Mouse (Mus musculus): ENCODE measurements around the gene Rnf208. TPM values are rescaled to one million over a fixed set of nuclear protein-coding genes. Genes with fewer than 3 reads are reported as not detected.
"Not testable (repeated sequence)": the region's sequence is repeated elsewhere in the genome, so short reads cannot be mapped to it uniquely, and the experiment has no call there.

Gene Rnf208
- polyA plus RNA-seq, 1 experiment from 2014 or later = 7.7 TPM

DNA sequence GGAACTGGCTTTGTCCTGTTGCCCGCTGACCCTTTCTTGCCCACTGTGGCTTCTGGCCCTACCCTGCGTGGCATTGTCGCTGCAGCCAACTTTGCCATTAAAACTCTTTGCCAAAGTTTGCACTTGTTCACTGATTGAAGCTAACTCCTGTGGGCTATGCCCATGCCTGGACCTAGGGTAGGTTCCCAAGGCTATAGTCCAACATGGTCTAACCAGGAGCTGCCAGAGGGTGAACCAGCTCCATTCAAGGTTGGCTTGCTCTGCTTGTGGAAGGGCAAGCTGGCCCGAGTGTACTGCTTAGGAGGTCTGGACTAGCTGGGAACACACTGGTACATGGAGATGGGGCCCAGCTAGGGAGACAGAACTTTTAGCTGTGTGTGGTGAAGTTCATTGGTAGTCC is 2.1 kb downstream of the Rnf208 start:
- Histone ChIP-seq H3K27ac (ENCODE audit: low read depth, low read length) (no peak overlapping the region), H3K4me1 (replicated peaks; ENCODE audit: control insufficient read depth, insufficient read depth, low read length) (peaks cover 18% of the 10 kb centered on the region), H3K9me3 (ENCODE audit: control insufficient read depth, low read length) (no peaks in the 10 kb centered on the region), H3K36me3 (ENCODE audit: control insufficient read depth, insufficient read depth, low read length) (peaks cover 15% of the 10 kb centered on the region), H3K4me2 (no peak overlapping the region), H3K27me3 (replicated peaks; ENCODE audit: control insufficient read depth, insufficient read depth, low read length) (peaks cover 23% of the 10 kb centered on the region), H3K4me3 (ENCODE audit: low read depth, low read length) (no peak overlapping the region), H3K9ac (ENCODE audit: low read depth, low read length) (no peak overlapping the region)
- no peak for DNase-seq (ENCODE audit: low spot score)
- no peak for ATAC-seq (replicated peaks; ENCODE audit: low FRiP score)
- 81% methylated on average over 4 of the region's 4 CpGs for WGBS

DNA sequence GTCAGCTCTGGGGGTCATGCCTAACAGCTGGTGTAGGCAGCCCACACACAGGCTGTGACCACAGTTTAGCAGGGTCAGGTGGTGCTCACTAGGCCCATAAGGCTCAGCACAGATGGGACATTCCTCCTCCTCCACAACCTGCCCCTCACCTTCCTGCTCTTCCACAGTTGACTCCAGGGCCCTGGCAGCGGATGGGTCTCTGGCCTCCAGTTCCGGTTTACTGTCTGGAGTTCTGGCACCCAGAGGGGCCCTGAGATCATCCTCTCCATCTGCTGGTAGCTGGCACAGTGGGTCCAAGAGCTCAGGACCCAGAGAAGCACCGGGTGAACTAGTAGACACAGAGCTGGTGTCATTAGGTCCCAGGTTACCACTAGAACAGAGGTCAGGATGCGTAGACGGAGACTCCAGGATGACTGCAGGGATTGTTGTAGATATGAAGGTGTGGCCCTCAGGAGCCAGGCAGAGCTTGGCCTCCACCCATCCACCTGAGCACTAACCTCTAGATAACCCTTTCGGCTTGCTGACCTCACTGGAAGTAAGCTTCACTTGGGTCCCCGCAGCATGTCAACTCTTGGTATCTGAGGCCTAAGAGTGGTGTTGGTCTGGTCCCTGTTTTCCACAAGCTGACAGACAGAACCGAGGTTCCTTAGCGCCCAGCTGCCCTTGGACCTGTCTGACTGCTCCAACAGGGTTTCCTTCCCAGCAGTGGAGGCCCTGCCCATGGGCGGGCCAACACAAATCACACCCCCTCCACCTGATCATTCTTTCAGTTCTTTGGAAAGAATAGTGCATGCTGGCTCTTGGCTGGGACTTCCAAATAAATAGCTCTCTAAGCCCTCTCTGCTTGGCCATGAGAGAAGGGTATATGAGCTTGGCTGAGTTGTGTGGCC is 4.4 kb downstream of the Rnf208 start, which contains the start of gene AL732309.1:
Gene AL732309.1 (minus strand): TSS at position 681 of the 890 bp plus-strand sequence.
- Histone ChIP-seq H3K4me3 (ENCODE audit: low read depth, low read length) (no peak within 1 kb of the TSS), H3K4me2 (no peak within 1 kb of the TSS), H3K4me1 (replicated peaks; ENCODE audit: control insufficient read depth, insufficient read depth, low read length) (peaks cover 10% of the 10 kb centered on the region), H3K9me3 (ENCODE audit: control insufficient read depth, low read length) (no peaks in the 10 kb centered on the region), H3K36me3 (ENCODE audit: control insufficient read depth, insufficient read depth, low read length) (peaks cover 27% of the 10 kb centered on the region), H3K27me3 (replicated peaks; ENCODE audit: control insufficient read depth, insufficient read depth, low read length) (peaks cover 21% of the 10 kb centered on the region), H3K27ac (ENCODE audit: low read depth, low read length) (no peak within 1 kb of the TSS), H3K9ac (ENCODE audit: low read depth, low read length) (no peak within 1 kb of the TSS)
- WGBS = 88% methylated on average over 10 of the region's 10 CpGs
- DNase-seq (ENCODE audit: low spot score) (no peak), ATAC-seq (replicated peaks; ENCODE audit: low FRiP score) (no peak)

DNA sequence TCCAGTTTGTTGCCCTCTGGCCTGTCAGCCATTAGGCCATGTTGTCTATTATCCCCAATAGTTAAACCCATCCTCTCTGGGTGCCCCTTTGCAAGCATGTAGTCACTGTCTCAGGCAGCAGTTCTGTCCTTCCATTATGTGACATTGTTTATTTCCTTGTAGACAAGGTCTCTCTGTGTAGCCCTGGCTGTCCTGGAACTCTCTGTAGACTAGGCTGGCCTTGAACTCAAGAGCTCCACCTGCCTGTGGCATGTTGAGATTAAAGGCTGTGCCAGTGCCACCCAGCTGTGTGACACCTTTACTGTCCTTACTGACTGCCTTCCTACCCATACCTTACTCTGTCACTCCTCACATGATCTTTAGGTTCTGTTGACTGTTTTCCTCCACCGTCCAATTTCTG is 10.3 kb downstream of the Rnf208 start:
- no peak overlapping the region for H3K9ac ChIP-seq (ENCODE audit: low read depth, low read length)
- H3K36me3 ChIP-seq (ENCODE audit: control insufficient read depth, insufficient read depth, low read length) = peaks cover 33% of the 10 kb centered on the region
- H3K27me3 ChIP-seq (replicated peaks; ENCODE audit: control insufficient read depth, insufficient read depth, low read length) = no peaks in the 10 kb centered on the region
- H3K4me2 ChIP-seq = no peak overlapping the region
- no peak overlapping the region for H3K27ac ChIP-seq (ENCODE audit: low read depth, low read length)
- no peak for ATAC-seq (replicated peaks; ENCODE audit: low FRiP score)
- H3K4me1 ChIP-seq (replicated peaks; ENCODE audit: control insufficient read depth, insufficient read depth, low read length) = peaks cover 12% of the 10 kb centered on the region; the same call in 1 of the 2 replicates
- no peak overlapping the region for H3K4me3 ChIP-seq (ENCODE audit: low read depth, low read length)
- no peaks in the 10 kb centered on the region for H3K9me3 ChIP-seq (ENCODE audit: control insufficient read depth, low read length)
- 88% methylated on average over 1 of the region's 1 CpGs for WGBS
- DNase-seq (ENCODE audit: low spot score) = no peak

DNA sequence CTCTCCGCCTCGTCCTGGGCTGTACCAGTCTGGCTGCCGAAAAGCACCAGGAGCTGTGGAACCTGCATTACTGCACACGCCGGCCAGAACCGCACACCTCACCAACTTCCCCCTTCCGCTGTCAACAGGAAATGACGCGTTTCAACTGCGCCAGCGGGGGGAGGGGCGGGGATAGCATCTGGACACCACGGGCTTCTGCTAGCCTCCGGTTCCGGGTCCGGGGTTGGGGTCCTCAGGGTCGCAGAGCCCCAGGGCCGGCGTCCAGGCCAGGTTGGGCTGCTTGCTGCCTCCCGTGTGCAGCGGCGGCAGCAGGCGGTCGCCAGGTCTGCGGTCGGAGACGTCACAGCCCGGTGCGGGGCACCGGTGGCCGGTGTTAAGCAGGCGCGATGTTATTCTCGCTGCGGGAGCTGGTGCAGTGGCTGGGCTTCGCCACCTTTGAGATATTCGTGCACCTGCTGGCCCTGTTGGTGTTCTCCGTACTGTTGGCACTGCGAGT is 13.3 kb downstream of the Rnf208 start, which contains the start of gene Tmem203:
Gene Tmem203 (plus strand): TSS at position 156 of the 496 bp plus-strand sequence.
- peak; percentile 83 for ATAC-seq (replicated peaks; ENCODE audit: low FRiP score)

DNA sequence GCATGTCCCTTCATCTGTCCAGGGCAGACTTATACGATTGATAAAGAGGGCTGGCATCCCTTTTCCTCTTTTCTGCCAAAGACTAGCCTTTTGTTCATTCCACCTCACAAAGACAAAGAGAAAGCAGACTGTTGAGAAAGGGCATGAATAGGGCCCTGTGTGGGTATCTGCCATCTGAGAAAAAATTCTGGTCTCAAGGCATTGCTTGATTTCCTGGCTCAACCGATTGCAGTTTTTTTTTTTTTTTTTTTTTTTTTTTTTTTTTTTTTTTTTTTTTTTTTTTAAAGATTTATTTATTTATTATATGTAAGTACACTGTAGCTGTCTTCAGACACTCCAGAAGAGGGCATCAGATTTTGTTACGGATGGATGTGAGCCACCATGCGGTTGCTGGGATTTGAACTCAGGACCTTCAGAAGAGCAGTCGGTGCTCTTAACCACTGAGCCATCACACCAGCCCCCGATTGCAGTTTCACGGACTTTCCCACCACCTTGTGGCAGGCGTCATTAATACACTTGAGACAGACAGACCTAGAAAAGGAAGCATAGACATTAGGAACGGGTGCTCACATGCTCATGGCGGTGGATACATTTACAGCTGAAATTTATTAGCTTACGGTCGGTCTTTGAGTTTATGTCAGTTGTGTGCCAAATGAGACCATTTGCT is 14.5 kb downstream of the Rnf208 start:
- Histone ChIP-seq H3K9ac (ENCODE audit: low read depth, low read length) (peak overlapping the region; percentile 87), H3K4me3 (ENCODE audit: low read depth, low read length) (peak overlapping the region; percentile 92), H3K4me1 (replicated peaks; ENCODE audit: control insufficient read depth, insufficient read depth, low read length) (peaks cover 12% of the 10 kb centered on the region; the same call in 1 of the 2 replicates), H3K4me2 (peak overlapping the region; percentile 98)
- not testable (repeated sequence) for H3K9me3 ChIP-seq (ENCODE audit: control insufficient read depth, low read length); H3K27ac ChIP-seq (ENCODE audit: low read depth, low read length); DNase-seq (ENCODE audit: low spot score); H3K36me3 ChIP-seq (ENCODE audit: control insufficient read depth, insufficient read depth, low read length); H3K27me3 ChIP-seq (replicated peaks; ENCODE audit: control insufficient read depth, insufficient read depth, low read length); ATAC-seq (replicated peaks; ENCODE audit: low FRiP score)
- 45% methylated on average over 11 of the region's 12 CpGs for WGBS

More for the DNA sequence above, 13.3 kb downstream of the Rnf208 start, which contains the start of gene Tmem203:
- Histone ChIP-seq H3K4me1 (replicated peaks; ENCODE audit: control insufficient read depth, insufficient read depth, low read length) (peaks cover 12% of the 10 kb centered on the region; the same call in 1 of the 2 replicates), H3K4me2 (peak within 1 kb of the TSS; percentile 98), H3K4me3 (ENCODE audit: low read depth, low read length) (peak within 1 kb of the TSS; percentile 92), H3K9me3 (ENCODE audit: control insufficient read depth, low read length) (no peaks in the 10 kb centered on the region), H3K27ac (ENCODE audit: low read depth, low read length) (peak within 1 kb of the TSS; percentile 76), H3K9ac (ENCODE audit: low read depth, low read length) (peak within 1 kb of the TSS; percentile 87), H3K27me3 (replicated peaks; ENCODE audit: control insufficient read depth, insufficient read depth, low read length) (no peaks in the 10 kb centered on the region), H3K36me3 (ENCODE audit: control insufficient read depth, insufficient read depth, low read length) (peaks cover 17% of the 10 kb centered on the region)
- WGBS = under 1% methylated on average over 39 of the region's 39 CpGs
- DNase-seq (ENCODE audit: low spot score) = peak; percentile 98

DNA sequence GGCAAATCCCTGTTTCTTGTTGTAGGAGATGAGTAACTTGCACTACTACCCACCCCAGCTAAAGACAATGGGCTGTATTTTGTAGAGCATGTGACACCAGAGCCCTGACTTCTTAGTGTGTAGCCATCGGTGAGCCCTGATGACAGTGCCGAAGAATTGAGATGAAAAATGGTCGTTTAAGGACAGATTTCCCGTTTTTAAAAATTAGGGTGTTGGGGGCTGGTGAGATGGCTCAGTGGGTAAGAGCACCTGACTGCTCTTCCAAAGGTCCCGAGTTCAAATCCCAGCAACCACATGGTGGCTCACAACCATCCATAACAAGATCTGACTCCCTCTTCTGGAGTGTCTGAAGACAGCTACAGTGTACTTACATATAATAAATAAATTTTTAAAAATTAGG is 15.2 kb downstream of the Rnf208 start:
- ATAC-seq (replicated peaks; ENCODE audit: low FRiP score); H3K27ac ChIP-seq (ENCODE audit: low read depth, low read length); H3K4me2 ChIP-seq; H3K4me3 ChIP-seq (ENCODE audit: low read depth, low read length); H3K36me3 ChIP-seq (ENCODE audit: control insufficient read depth, insufficient read depth, low read length); H3K27me3 ChIP-seq (replicated peaks; ENCODE audit: control insufficient read depth, insufficient read depth, low read length); DNase-seq (ENCODE audit: low spot score); H3K9me3 ChIP-seq (ENCODE audit: control insufficient read depth, low read length); H3K9ac ChIP-seq (ENCODE audit: low read depth, low read length): not testable (repeated sequence)
- peaks cover 12% of the 10 kb centered on the region; the same call in 1 of the 2 replicates for H3K4me1 ChIP-seq (replicated peaks; ENCODE audit: control insufficient read depth, insufficient read depth, low read length)
- WGBS = 81% methylated on average over 5 of the region's 5 CpGs

DNA sequence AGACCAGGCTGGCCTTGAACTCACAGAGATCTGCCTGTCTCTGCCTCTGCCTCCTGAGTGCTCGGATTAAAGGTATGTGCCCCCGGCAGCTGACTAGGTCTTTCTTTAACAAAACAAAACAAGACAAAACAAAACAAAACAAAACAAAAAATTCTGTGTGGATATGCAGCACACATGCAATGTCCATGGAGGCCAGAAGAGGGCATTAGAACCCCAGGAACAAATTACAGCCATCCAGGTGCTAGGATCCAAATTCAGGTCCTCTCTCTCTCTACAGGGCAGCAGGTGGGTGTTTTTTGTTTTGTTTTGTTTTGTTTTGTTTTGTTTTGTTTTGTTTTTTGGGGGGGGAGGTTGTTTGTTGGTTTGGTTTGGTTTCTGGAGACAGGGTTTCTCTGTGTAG is 16.8 kb downstream of the Rnf208 start:
- H3K4me3 ChIP-seq (ENCODE audit: low read depth, low read length) = no peak overlapping the region
- WGBS = 55% methylated on average over 2 of the region's 2 CpGs
- H3K9me3 ChIP-seq (ENCODE audit: control insufficient read depth, low read length) = no peaks in the 10 kb centered on the region
- ATAC-seq (replicated peaks; ENCODE audit: low FRiP score) = no peak
- H3K27me3 ChIP-seq (replicated peaks; ENCODE audit: control insufficient read depth, insufficient read depth, low read length) = no peaks in the 10 kb centered on the region
- H3K36me3 ChIP-seq (ENCODE audit: control insufficient read depth, insufficient read depth, low read length) = no peaks in the 10 kb centered on the region
- no peak for DNase-seq (ENCODE audit: low spot score)
- H3K4me1 ChIP-seq (replicated peaks; ENCODE audit: control insufficient read depth, insufficient read depth, low read length) = peaks cover 18% of the 10 kb centered on the region; the same call in 1 of the 2 replicates
- H3K4me2 ChIP-seq = peak overlapping the region; percentile 16; the same call in 1 of the 2 replicates
- no peak overlapping the region for H3K9ac ChIP-seq (ENCODE audit: low read depth, low read length)
- no peak overlapping the region for H3K27ac ChIP-seq (ENCODE audit: low read depth, low read length)

DNA sequence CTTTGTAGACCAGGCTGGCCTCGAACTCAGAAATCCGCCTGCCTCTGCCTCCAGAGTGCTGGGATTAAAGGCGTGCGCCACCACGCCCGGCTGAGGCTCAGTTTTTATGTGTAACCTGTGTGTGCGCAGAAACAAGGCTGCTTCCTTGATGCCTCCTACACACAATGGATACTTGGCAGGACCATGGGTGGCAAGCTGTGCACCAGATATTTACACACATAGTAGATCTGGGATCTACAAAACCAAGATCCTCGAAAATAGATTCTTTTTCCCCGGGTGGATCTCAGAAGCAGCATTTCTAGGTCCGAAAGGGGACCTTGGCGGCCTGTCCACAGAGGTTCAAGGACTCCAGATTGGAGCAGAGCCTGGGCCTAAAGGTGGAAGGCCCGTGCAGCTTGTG is 19.8 kb downstream of the Rnf208 start:
- DNase-seq (ENCODE audit: low spot score) (no peak), ATAC-seq (replicated peaks; ENCODE audit: low FRiP score) (peak; percentile 17; the same call in 1 of the 2 replicates)
- peak overlapping the region; percentile 71 for H3K27ac ChIP-seq (ENCODE audit: low read depth, low read length)
- H3K9me3 ChIP-seq (ENCODE audit: control insufficient read depth, low read length) = no peaks in the 10 kb centered on the region
- H3K4me3 ChIP-seq (ENCODE audit: low read depth, low read length) = peak overlapping the region; percentile 75
- no peaks in the 10 kb centered on the region for H3K36me3 ChIP-seq (ENCODE audit: control insufficient read depth, insufficient read depth, low read length)
- WGBS = 47% methylated on average over 12 of the region's 12 CpGs
- peaks cover 3% of the 10 kb centered on the region; the same call in 1 of the 2 replicates for H3K27me3 ChIP-seq (replicated peaks; ENCODE audit: control insufficient read depth, insufficient read depth, low read length)
- peak overlapping the region; percentile 71 for H3K9ac ChIP-seq (ENCODE audit: low read depth, low read length)
- H3K4me1 ChIP-seq (replicated peaks; ENCODE audit: control insufficient read depth, insufficient read depth, low read length) = peaks cover 24% of the 10 kb centered on the region
- H3K4me2 ChIP-seq = peak overlapping the region; percentile 69
